Mouse (Mus musculus): ENCODE results near the gene Taf1d. TPM values are rescaled to one million over a fixed set of nuclear protein-coding genes. Genes with fewer than 3 reads are reported as not detected.

Taf1d gene
- polyA plus RNA-seq, 1 experiment from 2014 or later = 78.4 TPM

DNA sequence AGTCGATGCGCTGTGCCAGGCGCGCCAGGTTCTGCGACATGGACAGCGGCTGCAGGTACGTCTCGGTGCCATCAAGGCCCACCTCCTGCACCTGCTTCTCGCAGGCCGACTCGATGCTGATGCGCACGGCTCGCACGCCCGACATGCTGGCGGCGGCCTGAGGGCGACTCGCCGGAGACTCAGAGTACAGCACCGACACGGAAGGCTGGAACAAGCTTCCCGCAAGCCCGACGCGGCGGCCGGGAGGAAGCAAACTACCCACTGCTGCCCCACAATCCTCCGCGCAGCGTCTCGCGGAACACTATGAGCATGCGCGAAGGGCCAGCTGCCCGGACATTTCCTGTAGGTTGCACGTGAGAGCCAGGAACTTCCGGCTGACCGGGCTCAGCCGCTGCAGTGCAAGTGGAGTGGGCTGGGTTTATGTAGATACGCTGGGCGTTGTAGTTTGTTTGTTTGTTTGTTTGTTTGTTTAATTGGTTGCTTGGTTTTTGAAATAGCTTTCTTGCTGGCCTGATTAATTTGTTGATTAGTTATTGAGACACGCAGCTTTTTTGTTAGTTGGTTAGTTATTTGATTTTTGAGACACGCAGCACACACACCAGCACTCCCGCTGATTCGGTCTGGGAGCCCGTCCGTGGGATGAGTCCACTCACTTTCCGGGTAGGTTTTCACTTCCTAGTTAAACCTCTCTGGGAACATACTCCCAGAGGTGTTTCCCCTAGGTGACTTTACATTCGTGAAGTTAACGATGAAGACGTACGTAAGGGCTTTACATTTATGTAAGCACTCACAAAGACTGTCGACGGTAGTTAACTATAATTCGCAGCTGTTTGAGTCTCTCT, 26.1 kb upstream of the Taf1d start, which contains the start of gene Med17:
Gene Med17, minus strand, starts transcription at position 283 of the 842 bp plus-strand sequence.
- ATAC-seq (replicated peaks; ENCODE audit: low FRiP score) (peak; percentile 98), DNase-seq (ENCODE audit: low spot score) (peak; percentile 96)
- Histone ChIP-seq H3K4me2 (ENCODE audit: low read depth, low read length, severe bottlenecking) (peak within 1 kb of the TSS; percentile 82), H3K27ac (ENCODE audit: low read depth, low read length) (peak within 1 kb of the TSS; percentile 69), H3K36me3 (ENCODE audit: control insufficient read depth, insufficient read depth, low read length) (peaks cover 2% of the 10 kb centered on the region; the same call in 1 of the 2 replicates), H3K9ac (ENCODE audit: low read length) (peak within 1 kb of the TSS; percentile 97), H3K4me3 (ENCODE audit: low read depth, low read length) (peak within 1 kb of the TSS; percentile 93), H3K4me1 (replicated peaks; ENCODE audit: control insufficient read depth, insufficient read depth, low read length) (peaks cover 5% of the 10 kb centered on the region; the same call in 1 of the 2 replicates), H3K27me3 (ENCODE audit: control insufficient read depth, insufficient read depth, low read length) (no peaks in the 10 kb centered on the region), H3K9me3 (ENCODE audit: control insufficient read depth, low read length) (no peaks in the 10 kb centered on the region)
- 1% methylated on average over 57 of the region's 57 CpGs for WGBS

DNA sequence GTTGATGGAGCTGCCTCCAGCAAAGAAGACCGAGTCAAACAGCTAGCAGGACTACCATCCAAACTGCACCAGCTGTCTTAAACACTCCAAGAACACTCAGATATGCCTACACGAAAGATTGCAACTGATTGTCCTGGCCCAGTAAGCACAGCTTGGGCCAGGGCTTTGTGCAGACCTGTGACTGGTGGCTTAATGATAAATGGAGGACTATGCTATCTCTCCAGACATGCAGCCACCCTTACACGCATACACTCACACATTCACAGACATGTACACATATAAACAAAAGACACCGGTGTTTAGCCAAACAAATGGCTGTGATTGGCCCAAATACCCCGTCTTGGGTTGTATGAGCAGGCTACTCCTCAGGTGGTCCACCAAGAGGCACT, 25.5 kb upstream of the Taf1d start:
- peak overlapping the region; percentile 74 for H3K4me2 ChIP-seq (ENCODE audit: low read depth, low read length, severe bottlenecking)
- WGBS = 47% methylated on average over 5 of the region's 5 CpGs
- H3K4me1 ChIP-seq (replicated peaks; ENCODE audit: control insufficient read depth, insufficient read depth, low read length) = peaks cover 5% of the 10 kb centered on the region; the same call in 1 of the 2 replicates
- no peaks in the 10 kb centered on the region for H3K9me3 ChIP-seq (ENCODE audit: control insufficient read depth, low read length)
- H3K4me3 ChIP-seq (ENCODE audit: low read depth, low read length) = peak overlapping the region; percentile 93
- H3K36me3 ChIP-seq (ENCODE audit: control insufficient read depth, insufficient read depth, low read length) = no peaks in the 10 kb centered on the region; the same call in 1 of the 2 replicates
- peak overlapping the region; percentile 25; the same call in 1 of the 2 replicates for H3K27ac ChIP-seq (ENCODE audit: low read depth, low read length)
- peak overlapping the region; percentile 97 for H3K9ac ChIP-seq (ENCODE audit: low read length)
- H3K27me3 ChIP-seq (ENCODE audit: control insufficient read depth, insufficient read depth, low read length) = no peaks in the 10 kb centered on the region
- ATAC-seq (replicated peaks; ENCODE audit: low FRiP score) (no peak), DNase-seq (ENCODE audit: low spot score) (no peak)

DNA sequence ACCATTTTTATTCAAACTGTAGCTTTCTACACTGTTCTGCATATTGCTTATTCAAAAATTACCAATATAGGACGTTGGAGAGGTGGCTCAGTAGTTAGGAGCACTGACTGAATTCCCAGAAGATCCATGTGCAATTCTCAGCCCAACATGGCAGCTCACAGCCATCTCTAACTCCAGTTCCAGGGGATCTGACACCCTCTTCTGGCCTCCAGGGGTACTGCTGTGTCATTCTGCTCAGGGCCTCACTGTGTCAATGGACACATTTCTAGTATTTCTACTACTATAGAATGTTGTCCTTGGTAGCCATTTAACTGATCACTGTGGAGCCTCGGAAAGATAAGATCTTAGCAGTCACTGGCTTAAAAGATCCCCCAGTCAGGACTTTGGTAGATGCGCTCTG, 20.6 kb upstream of the Taf1d start:
- Histone ChIP-seq H3K4me1 (replicated peaks; ENCODE audit: control insufficient read depth, insufficient read depth, low read length) (0 out of 2 replicates have a peak, but pooled peaks cover 4% of the 10 kb centered on the region), H3K36me3 (ENCODE audit: control insufficient read depth, insufficient read depth, low read length) (no peaks in the 10 kb centered on the region), H3K4me2 (ENCODE audit: low read depth, low read length, severe bottlenecking) (no peak overlapping the region), H3K9me3 (ENCODE audit: control insufficient read depth, low read length) (no peaks in the 10 kb centered on the region), H3K27ac (ENCODE audit: low read depth, low read length) (no peak overlapping the region), H3K4me3 (ENCODE audit: low read depth, low read length) (no peak overlapping the region), H3K27me3 (ENCODE audit: control insufficient read depth, insufficient read depth, low read length) (no peaks in the 10 kb centered on the region), H3K9ac (ENCODE audit: low read length) (no peak overlapping the region)
- no peak for ATAC-seq (replicated peaks; ENCODE audit: low FRiP score)
- WGBS = 61% methylated on average over 3 of the region's 3 CpGs
- DNase-seq (ENCODE audit: low spot score) = no peak

DNA sequence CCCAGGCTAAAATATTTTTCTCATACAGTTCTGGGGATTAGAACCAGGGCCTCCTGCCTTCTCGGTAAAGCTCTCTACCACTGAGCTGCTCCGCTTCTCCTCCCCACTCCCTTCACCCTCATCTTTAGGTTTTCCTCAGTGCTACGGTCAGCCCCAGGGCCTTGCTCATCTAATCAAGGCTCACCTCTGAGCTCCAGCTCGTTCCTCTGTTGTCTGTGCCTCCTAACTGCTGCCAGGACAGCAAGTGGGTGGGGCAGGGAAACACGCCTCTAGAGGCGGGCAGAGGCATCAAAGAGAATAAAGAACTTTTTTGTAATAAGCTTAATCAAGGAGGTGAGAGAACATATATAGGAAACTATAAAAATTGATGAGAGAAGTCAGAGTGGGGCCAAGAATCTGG, 18.2 kb upstream of the Taf1d start:
- WGBS = 52% methylated on average over 6 of the region's 6 CpGs
- H3K4me2 ChIP-seq (ENCODE audit: low read depth, low read length, severe bottlenecking) = no peak overlapping the region
- no peak overlapping the region for H3K9ac ChIP-seq (ENCODE audit: low read length)
- no peaks in the 10 kb centered on the region for H3K27me3 ChIP-seq (ENCODE audit: control insufficient read depth, insufficient read depth, low read length)
- DNase-seq (ENCODE audit: low spot score) (no peak), ATAC-seq (replicated peaks; ENCODE audit: low FRiP score) (no peak)
- no peak overlapping the region for H3K27ac ChIP-seq (ENCODE audit: low read depth, low read length)
- no peak overlapping the region for H3K4me3 ChIP-seq (ENCODE audit: low read depth, low read length)
- no peaks in the 10 kb centered on the region for H3K36me3 ChIP-seq (ENCODE audit: control insufficient read depth, insufficient read depth, low read length)
- no peaks in the 10 kb centered on the region for H3K9me3 ChIP-seq (ENCODE audit: control insufficient read depth, low read length)
- H3K4me1 ChIP-seq (replicated peaks; ENCODE audit: control insufficient read depth, insufficient read depth, low read length) = no peaks in the 10 kb centered on the region

DNA sequence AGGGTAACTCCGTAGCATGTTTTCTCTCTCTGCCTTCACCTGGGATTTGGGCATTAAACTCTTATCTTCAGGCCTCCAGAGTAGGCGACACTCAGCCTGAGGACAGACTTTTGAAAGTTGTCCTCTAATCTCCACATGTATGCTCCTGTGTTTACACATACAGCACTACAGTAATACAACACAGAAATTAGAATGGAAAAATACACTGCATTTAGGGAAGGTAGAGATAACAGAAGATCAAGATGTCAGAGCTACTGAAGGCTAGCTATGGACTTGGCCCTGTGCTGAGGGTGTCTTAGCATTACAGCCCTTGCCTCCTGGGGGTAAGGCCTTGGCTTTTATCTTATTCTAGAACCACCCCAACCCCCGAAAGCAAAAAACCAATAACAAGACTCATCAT, 17.6 kb upstream of the Taf1d start:
- Histone ChIP-seq H3K4me3 (ENCODE audit: low read depth, low read length) (no peak overlapping the region), H3K4me1 (replicated peaks; ENCODE audit: control insufficient read depth, insufficient read depth, low read length) (no peaks in the 10 kb centered on the region), H3K4me2 (ENCODE audit: low read depth, low read length, severe bottlenecking) (no peak overlapping the region), H3K27ac (ENCODE audit: low read depth, low read length) (no peak overlapping the region), H3K9ac (ENCODE audit: low read length) (no peak overlapping the region), H3K27me3 (ENCODE audit: control insufficient read depth, insufficient read depth, low read length) (no peaks in the 10 kb centered on the region), H3K36me3 (ENCODE audit: control insufficient read depth, insufficient read depth, low read length) (no peaks in the 10 kb centered on the region), H3K9me3 (ENCODE audit: control insufficient read depth, low read length) (no peaks in the 10 kb centered on the region)
- DNase-seq (ENCODE audit: low spot score) = no peak
- no peak for ATAC-seq (replicated peaks; ENCODE audit: low FRiP score)
- WGBS = 86% methylated on average over 3 of the region's 3 CpGs

DNA sequence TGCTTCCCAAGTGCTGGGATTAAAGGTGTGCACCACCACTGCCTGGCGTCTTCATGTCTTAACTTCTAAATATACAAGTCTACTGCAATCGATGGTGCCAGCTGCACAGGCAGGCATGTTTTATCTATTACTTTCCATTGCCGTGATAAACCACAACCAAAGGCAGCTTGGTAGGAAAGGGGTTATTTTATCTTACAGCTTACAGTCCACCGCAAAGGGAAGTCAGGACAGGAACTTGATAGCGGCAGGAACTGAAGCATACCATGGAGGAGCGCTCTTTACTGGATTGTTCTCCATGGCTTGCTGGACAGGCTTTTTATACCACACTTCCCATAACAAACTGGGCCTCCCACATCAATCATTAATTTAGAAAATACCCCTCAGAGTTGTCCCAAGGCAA, 16.8 kb upstream of the Taf1d start:
- DNase-seq (ENCODE audit: low spot score) (no peak), ATAC-seq (replicated peaks; ENCODE audit: low FRiP score) (no peak)
- Histone ChIP-seq H3K4me1 (replicated peaks; ENCODE audit: control insufficient read depth, insufficient read depth, low read length) (no peaks in the 10 kb centered on the region), H3K36me3 (ENCODE audit: control insufficient read depth, insufficient read depth, low read length) (no peaks in the 10 kb centered on the region), H3K4me3 (ENCODE audit: low read depth, low read length) (no peak overlapping the region), H3K27me3 (ENCODE audit: control insufficient read depth, insufficient read depth, low read length) (no peaks in the 10 kb centered on the region), H3K9ac (ENCODE audit: low read length) (no peak overlapping the region), H3K9me3 (ENCODE audit: control insufficient read depth, low read length) (no peaks in the 10 kb centered on the region), H3K4me2 (ENCODE audit: low read depth, low read length, severe bottlenecking) (no peak overlapping the region), H3K27ac (ENCODE audit: low read depth, low read length) (no peak overlapping the region)
- 88% methylated on average over 6 of the region's 6 CpGs for WGBS

DNA sequence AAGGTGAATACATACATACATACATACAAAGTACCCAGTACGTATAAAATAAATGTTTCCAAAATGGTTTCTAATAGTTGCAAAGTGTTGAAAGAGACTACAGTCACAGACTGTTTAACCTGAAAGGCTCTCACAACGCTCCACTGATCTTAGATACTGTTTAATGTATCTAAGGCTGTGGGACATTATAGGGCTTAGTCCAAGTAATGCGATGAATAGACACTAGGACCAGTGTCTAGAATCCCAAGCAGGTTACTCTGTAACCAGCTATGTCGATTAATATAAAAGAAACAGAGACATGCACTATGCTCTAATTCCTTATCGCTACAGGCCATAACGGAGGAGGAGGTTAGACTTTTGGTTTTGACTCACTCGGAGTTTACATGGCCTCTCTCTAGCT, 8.9 kb upstream of the Taf1d start:
- Histone ChIP-seq H3K36me3 (ENCODE audit: control insufficient read depth, insufficient read depth, low read length) (no peaks in the 10 kb centered on the region), H3K4me1 (replicated peaks; ENCODE audit: control insufficient read depth, insufficient read depth, low read length) (no peaks in the 10 kb centered on the region), H3K4me2 (ENCODE audit: low read depth, low read length, severe bottlenecking) (no peak overlapping the region), H3K9me3 (ENCODE audit: control insufficient read depth, low read length) (no peaks in the 10 kb centered on the region), H3K4me3 (ENCODE audit: low read depth, low read length) (no peak overlapping the region), H3K9ac (ENCODE audit: low read length) (no peak overlapping the region), H3K27me3 (ENCODE audit: control insufficient read depth, insufficient read depth, low read length) (no peaks in the 10 kb centered on the region), H3K27ac (ENCODE audit: low read depth, low read length) (no peak overlapping the region)
- 89% methylated on average over 7 of the region's 7 CpGs for WGBS
- DNase-seq (ENCODE audit: low spot score) (no peak), ATAC-seq (replicated peaks; ENCODE audit: low FRiP score) (no peak)

DNA sequence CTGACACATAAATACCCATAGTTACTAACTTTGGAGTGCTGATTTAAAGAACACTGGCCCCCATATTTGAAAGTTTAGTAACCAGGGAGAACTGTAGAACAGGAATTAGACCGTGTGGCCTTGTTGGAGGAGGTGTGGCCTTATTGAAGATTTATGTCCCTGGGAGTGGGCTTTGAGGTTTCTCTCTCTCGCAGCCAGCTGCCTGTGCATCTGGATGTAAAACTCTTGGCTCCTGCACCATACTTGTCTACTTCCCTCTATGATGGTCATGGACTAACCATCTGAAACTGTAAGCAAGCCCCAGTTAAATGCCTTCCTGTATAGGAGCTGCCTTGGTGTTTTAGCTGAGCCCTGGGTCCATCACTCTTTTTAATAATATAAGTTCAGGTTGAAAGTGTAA, 7.6 kb upstream of the Taf1d start:
- no peak for DNase-seq (ENCODE audit: low spot score)
- H3K4me2 ChIP-seq (ENCODE audit: low read depth, low read length, severe bottlenecking) = no peak overlapping the region
- H3K9me3 ChIP-seq (ENCODE audit: control insufficient read depth, low read length) = no peaks in the 10 kb centered on the region
- no peak overlapping the region for H3K9ac ChIP-seq (ENCODE audit: low read length)
- H3K27ac ChIP-seq (ENCODE audit: low read depth, low read length) = no peak overlapping the region
- no peak overlapping the region for H3K4me3 ChIP-seq (ENCODE audit: low read depth, low read length)
- H3K4me1 ChIP-seq (replicated peaks; ENCODE audit: control insufficient read depth, insufficient read depth, low read length) = no peaks in the 10 kb centered on the region
- no peaks in the 10 kb centered on the region for H3K27me3 ChIP-seq (ENCODE audit: control insufficient read depth, insufficient read depth, low read length)
- no peak for ATAC-seq (replicated peaks; ENCODE audit: low FRiP score)
- no peaks in the 10 kb centered on the region for H3K36me3 ChIP-seq (ENCODE audit: control insufficient read depth, insufficient read depth, low read length)
- 75% methylated on average over 2 of the region's 2 CpGs for WGBS

DNA sequence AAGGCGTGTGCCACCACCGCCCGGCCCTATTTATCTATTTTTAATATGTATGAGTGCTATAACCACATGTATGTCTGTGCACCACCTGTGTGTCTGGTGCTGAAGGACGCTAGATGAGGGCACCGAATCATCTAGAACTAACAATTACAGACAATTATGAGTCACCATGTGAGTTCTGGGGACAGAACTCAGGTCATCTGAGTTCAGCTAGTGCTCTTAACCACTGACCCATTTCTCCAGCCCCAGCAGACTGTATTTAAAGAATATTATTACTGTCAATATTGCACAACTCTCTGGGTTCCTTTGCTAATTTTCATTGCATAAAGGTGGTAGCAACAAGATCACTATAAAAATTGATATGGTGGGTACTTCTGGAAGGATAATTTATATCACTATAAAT, 6.0 kb upstream of the Taf1d start:
- DNase-seq (ENCODE audit: low spot score) (no peak), ATAC-seq (replicated peaks; ENCODE audit: low FRiP score) (no peak)
- H3K27me3 ChIP-seq (ENCODE audit: control insufficient read depth, insufficient read depth, low read length) = no peaks in the 10 kb centered on the region
- H3K27ac ChIP-seq (ENCODE audit: low read depth, low read length) = no peak overlapping the region
- no peaks in the 10 kb centered on the region for H3K9me3 ChIP-seq (ENCODE audit: control insufficient read depth, low read length)
- 86% methylated on average over 5 of the region's 5 CpGs for WGBS
- no peak overlapping the region for H3K9ac ChIP-seq (ENCODE audit: low read length)
- no peak overlapping the region for H3K4me2 ChIP-seq (ENCODE audit: low read depth, low read length, severe bottlenecking)
- no peaks in the 10 kb centered on the region for H3K36me3 ChIP-seq (ENCODE audit: control insufficient read depth, insufficient read depth, low read length)
- H3K4me1 ChIP-seq (replicated peaks; ENCODE audit: control insufficient read depth, insufficient read depth, low read length) = no peaks in the 10 kb centered on the region
- H3K4me3 ChIP-seq (ENCODE audit: low read depth, low read length) = no peak overlapping the region

All from forebrain, embryonic 11.5 days (tissue).